Mouse (Mus musculus) gastrocnemius, postnatal 10 days (tissue): ENCODE measurements around the gene BC055324. TPM values are rescaled to one million over a fixed set of nuclear protein-coding genes. Genes with fewer than 3 reads are reported as not detected.
A peak's percentile ranks its signal among the peaks of the same experiment; 100 is the strongest.
"Not testable (repeated sequence)": the region's sequence is repeated elsewhere in the genome, so short reads cannot be mapped to it uniquely, and the experiment has no call there.

ENCODE experiments used
- DNase-seq: peaks from one replicate; pipeline ENCODE4 v3.0.0; 2021; ENCODE audit warnings: mixed read lengths
- long read RNA-seq, 2 experiments: library from polyadenylated mRNA; stranded (forward); transcript quantifications; one replicate each; pipeline ENCODE4 v2.0.0; 2021
- total RNA-seq, 2 experiments: library from RNA; stranded (reverse); gene quantifications; 2 replicates each; pipeline ENCODE4 v1.2.3; 2021

BC055324 gene
- total RNA-seq: 1 to 10 TPM; 2.0 to 2.4 TPM
- long read RNA-seq, experiment 1, partial matches to known transcripts: 0 of 3 reads
- long read RNA-seq, experiment 1, other reads (novel, unspliced or antisense): 0 of 3 reads
- long read RNA-seq, experiment 2, partial matches to known transcripts: 2 of 2 reads
- long read RNA-seq, experiment 2, other reads (novel, unspliced or antisense): 0 of 2 reads

- DNase-seq: peak; percentile 84
These were observed at the start of gene BC055324, which contains the start of gene Mettl18 for GRCm38 (mm10) chr1:163994721-163995608. TSS of gene BC055324 (minus strand) at chr1:163994796. TSS of gene Mettl18 (plus strand) at chr1:163994889.

- DNase-seq: no peak
These were observed 49.0 kb upstream of the BC055324 start for GRCm38 (mm10) chr1:164043549-164043948.

GRCm38 (mm10) chr1:164040385-164041135 is 46.0 kb upstream of the BC055324 start:
- no peak for DNase-seq

- DNase-seq: no peak
These were observed 32.8 kb upstream of the BC055324 start for GRCm38 (mm10) chr1:164027416-164027815.

GRCm38 (mm10) chr1:164025685-164026084 is 31.1 kb upstream of the BC055324 start:
- DNase-seq: no peak

- not testable (repeated sequence) for DNase-seq
These were observed 27.5 kb upstream of the BC055324 start for GRCm38 (mm10) chr1:164022106-164022505.

GRCm38 (mm10) chr1:164020746-164021145 is 26.1 kb upstream of the BC055324 start:
- not testable (repeated sequence) for DNase-seq

- no peak for DNase-seq
These were observed 25.2 kb upstream of the BC055324 start for GRCm38 (mm10) chr1:164019789-164020188.

- DNase-seq: no peak
These were observed 23.8 kb upstream of the BC055324 start for GRCm38 (mm10) chr1:164018221-164018896.

GRCm38 (mm10) chr1:164014616-164015015 is 20.0 kb upstream of the BC055324 start:
- no peak for DNase-seq

- peak; percentile 9 for DNase-seq
These were observed 14.6 kb upstream of the BC055324 start for GRCm38 (mm10) chr1:164009235-164009634.

GRCm38 (mm10) chr1:164004311-164004710 is 9.7 kb upstream of the BC055324 start:
- no peak for DNase-seq

GRCm38 (mm10) chr1:164001831-164002452 is 7.3 kb upstream of the BC055324 start:
- DNase-seq: no peak

- DNase-seq: no peak
These were observed 965 bp upstream of the BC055324 start for GRCm38 (mm10) chr1:163995609-163995913.

- DNase-seq: no peak
These were observed 349 bp downstream of the BC055324 start for GRCm38 (mm10) chr1:163994173-163994720.

- no peak for DNase-seq
These were observed 2.2 kb downstream of the BC055324 start for GRCm38 (mm10) chr1:163992371-163992770.

GRCm38 (mm10) chr1:163976515-163976914 is 18.1 kb downstream of the BC055324 start:
- no peak for DNase-seq

GRCm38 (mm10) chr1:163975088-163975487 is 19.5 kb downstream of the BC055324 start:
- DNase-seq: no peak

GRCm38 (mm10) chr1:163974471-163974870 is 20.1 kb downstream of the BC055324 start:
- DNase-seq: no peak

- DNase-seq: no peak
These were observed 30.4 kb downstream of the BC055324 start for GRCm38 (mm10) chr1:163964008-163964689.

- no peak for DNase-seq
These were observed 36.6 kb downstream of the BC055324 start for GRCm38 (mm10) chr1:163958036-163958435.
